Mouse (Mus musculus) adrenal gland, adult 18-20 months (tissue): ENCODE data around the gene Emilin1. TPM values are rescaled to one million over a fixed set of nuclear protein-coding genes. Genes with fewer than 3 reads are reported as not detected.
"Not testable (repeated sequence)": the region's sequence is repeated elsewhere in the genome, so short reads cannot be mapped to it uniquely, and the experiment has no call there.

ENCODE experiments used
- DNase-seq, 2 experiments: peaks; one replicate each; pipeline ENCODE4 v3.0.0; 2021 to 2022; ENCODE audit warnings: low spot score in 2 of 2
- long read RNA-seq, 2 experiments: library from polyadenylated mRNA; stranded (forward); transcript quantifications; one replicate each; pipeline ENCODE4 v2.0.0; 2021
- total RNA-seq, 2 experiments: library from RNA; stranded (reverse); gene quantifications; 1 replicate in 1 of 2; 2 replicates in 1 of 2; pipeline ENCODE4 v1.2.3; 2021

Gene Emilin1
- 10 to 100 TPM; 36.3 to 38.9 TPM for total RNA-seq
- long read RNA-seq, experiment 1, transcript Emilin1-201 (8 exons, 3,852 nt), result major isoform, 23 of 31 reads
- long read RNA-seq, experiment 1, partial matches to known transcripts, result 5 of 31 reads
- long read RNA-seq, experiment 1, other reads (novel, unspliced or antisense), result 3 of 31 reads
- long read RNA-seq, experiment 2, transcript Emilin1-201 (8 exons, 3,852 nt), result major isoform, 137 of 167 reads
- long read RNA-seq, experiment 2, partial matches to known transcripts, result 20 of 167 reads
- long read RNA-seq, experiment 2, other reads (novel, unspliced or antisense), result 10 of 167 reads

- DNase-seq, result no peak
Measured at GRCm38 (mm10) chr5:30913060-30913841, at the start of gene Emilin1. Gene Emilin1 (plus strand): TSS chr5:30913402.

GRCm38 (mm10) chr5:30863852-30864251 lies 49.4 kb upstream of the Emilin1 start:
- no peak for DNase-seq

GRCm38 (mm10) chr5:30864322-30864721 lies 48.9 kb upstream of the Emilin1 start:
- no peak for DNase-seq

- DNase-seq, result no peak
Measured at GRCm38 (mm10) chr5:30866871-30867270, 46.3 kb upstream of the Emilin1 start.

GRCm38 (mm10) chr5:30867712-30868111 lies 45.5 kb upstream of the Emilin1 start, which contains the start of gene Tmem214:
Gene Tmem214 (plus strand): TSS chr5:30868012.
- no peak for DNase-seq

GRCm38 (mm10) chr5:30868981-30869380 lies 44.2 kb upstream of the Emilin1 start:
- DNase-seq, result no peak

- peak; percentile 93 to 95 for DNase-seq
Measured at GRCm38 (mm10) chr5:30869405-30870130, 43.6 kb upstream of the Emilin1 start.

- DNase-seq, result no peak
Measured at GRCm38 (mm10) chr5:30870131-30870406, 43.1 kb upstream of the Emilin1 start.

GRCm38 (mm10) chr5:30872574-30872973 lies 40.6 kb upstream of the Emilin1 start:
- DNase-seq, result no peak

- no peak for DNase-seq
Measured at GRCm38 (mm10) chr5:30874365-30874764, 38.8 kb upstream of the Emilin1 start.

GRCm38 (mm10) chr5:30878616-30879015 lies 34.6 kb upstream of the Emilin1 start:
- DNase-seq, result no peak

- DNase-seq, result no peak
Measured at GRCm38 (mm10) chr5:30879347-30879943, 33.8 kb upstream of the Emilin1 start.

GRCm38 (mm10) chr5:30881839-30882238 lies 31.4 kb upstream of the Emilin1 start:
- DNase-seq, result not testable (repeated sequence)

GRCm38 (mm10) chr5:30886209-30886608 lies 27.0 kb upstream of the Emilin1 start:
- no peak for DNase-seq

GRCm38 (mm10) chr5:30886731-30887130 lies 26.5 kb upstream of the Emilin1 start:
- DNase-seq, result no peak

- peak; percentile 54 to 63 for DNase-seq
Measured at GRCm38 (mm10) chr5:30887331-30887761, 25.9 kb upstream of the Emilin1 start.

- DNase-seq, result peak; percentile 92
Measured at GRCm38 (mm10) chr5:30887858-30888336, 25.3 kb upstream of the Emilin1 start.

GRCm38 (mm10) chr5:30888337-30889087 lies 24.7 kb upstream of the Emilin1 start, which contains the start of gene Agbl5:
Gene Agbl5 (plus strand): TSS chr5:30888694.
- DNase-seq, result peak; percentile 82 to 91

- no peak for DNase-seq
Measured at GRCm38 (mm10) chr5:30889088-30889754, 24.0 kb upstream of the Emilin1 start.

GRCm38 (mm10) chr5:30890375-30890774 lies 22.8 kb upstream of the Emilin1 start:
- no peak for DNase-seq
